Mouse (Mus musculus) lung, embryonic 15.5 days (tissue): ENCODE results near the gene Jak1. TPM values are rescaled to one million over a fixed set of nuclear protein-coding genes. Genes with fewer than 3 reads are reported as not detected.
"Not testable (repeated sequence)": the region's sequence is repeated elsewhere in the genome, so short reads cannot be mapped to it uniquely, and the experiment has no call there.

Source experiments
- ATAC-seq: fragments of 200-750 bp; cut with Nextera tagmentation; 2 replicates; pipeline ENCODE4 v1.8.0; 2017; ENCODE audit warnings: moderate number of reproducible peaks, borderline replicate concordance; ENCODE audit not compliant: low FRiP score, low TSS enrichment; ENCODE audit errors: extremely low read depth
- H3K27ac ChIP-seq: fragments of 300-500 bp; sonication (generic); 2 replicates; pipeline ENCODE4 v1.5.1; 2015; ENCODE audit warnings: moderate library complexity, mild to moderate bottlenecking, inconsistent platforms
- H3K27me3 ChIP-seq: fragments of 300-500 bp; sonication (generic); 2 replicates; pipeline ENCODE4 v1.6.1; 2015; ENCODE audit warnings: inconsistent platforms
- H3K36me3 ChIP-seq: fragments of 300-500 bp; sonication (generic); 2 replicates; pipeline ENCODE4 v1.6.1; 2015; ENCODE audit warnings: inconsistent platforms
- H3K4me1 ChIP-seq: fragments of 300-500 bp; sonication (generic); 2 replicates; pipeline ENCODE4 v1.6.1; 2015; ENCODE audit warnings: inconsistent platforms
- H3K4me2 ChIP-seq: fragments of 300-500 bp; sonication (generic); 2 replicates; pipeline ENCODE4 v1.6.1; 2015; ENCODE audit warnings: inconsistent platforms, mild to moderate bottlenecking, moderate library complexity
- H3K4me3 ChIP-seq: fragments of 300-500 bp; sonication (generic); 2 replicates; pipeline ENCODE4 v1.5.1; 2015; ENCODE audit warnings: mild to moderate bottlenecking, inconsistent platforms
- H3K9ac ChIP-seq: fragments of 300-500 bp; sonication (generic); 2 replicates; pipeline ENCODE4 v1.6.1; 2015; ENCODE audit warnings: inconsistent platforms
- H3K9me3 ChIP-seq: fragments of 300-500 bp; sonication (generic); 2 replicates; pipeline ENCODE4 v1.6.1; 2016; ENCODE audit warnings: inconsistent platforms
- WGBS: fragments of 180-500 bp; shearing (Covaris S2); methylation state at CpG from one replicate; pipeline ENCODE4 v1.1.7; 2015; 5-methylcytosine and 5-hydroxymethylcytosine counted together
- polyA plus RNA-seq: library from polyadenylated mRNA; unstranded; fragments of >200 nt; fragmentation: Nextera tagmentation; extraction: Ambion mirVana; gene quantifications from 2 replicates; pipeline ENCODE4 v1.2.1, GENCODE M21; 2015

Gene Jak1
- polyA plus RNA-seq, 1 experiment from 2014 or later: 84.6 TPM

DNA sequence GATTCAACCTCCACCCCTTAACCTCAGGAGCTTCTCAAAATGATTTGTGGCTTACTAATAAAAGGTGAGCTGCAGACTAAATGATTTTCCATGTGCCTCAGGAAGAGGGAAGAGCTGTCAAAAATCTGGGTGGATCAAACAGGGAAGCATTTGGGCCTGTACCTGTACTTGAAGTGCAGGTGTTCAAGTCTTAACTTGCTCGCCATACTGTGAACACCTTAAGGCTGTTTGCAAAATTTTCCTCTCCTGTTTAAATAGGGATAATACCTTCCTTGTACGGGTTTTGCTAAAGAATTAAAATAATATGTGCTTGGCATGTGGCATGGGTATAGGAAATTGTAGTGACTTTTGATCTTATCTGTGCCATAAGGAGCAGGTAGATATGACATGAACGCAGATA lies 5.7 kb upstream of the Jak1 start:
- Histone ChIP-seq H3K4me1 (no peaks in the 10 kb centered on the region), H3K27ac (no peak overlapping the region), H3K9me3 (no peaks in the 10 kb centered on the region), H3K9ac (no peak overlapping the region), H3K27me3 (no peaks in the 10 kb centered on the region), H3K4me3 (no peak overlapping the region), H3K4me2 (no peak overlapping the region), H3K36me3 (no peaks in the 10 kb centered on the region)
- ATAC-seq: no peak
- 79% methylated on average over 3 of the region's 3 CpGs for WGBS

DNA sequence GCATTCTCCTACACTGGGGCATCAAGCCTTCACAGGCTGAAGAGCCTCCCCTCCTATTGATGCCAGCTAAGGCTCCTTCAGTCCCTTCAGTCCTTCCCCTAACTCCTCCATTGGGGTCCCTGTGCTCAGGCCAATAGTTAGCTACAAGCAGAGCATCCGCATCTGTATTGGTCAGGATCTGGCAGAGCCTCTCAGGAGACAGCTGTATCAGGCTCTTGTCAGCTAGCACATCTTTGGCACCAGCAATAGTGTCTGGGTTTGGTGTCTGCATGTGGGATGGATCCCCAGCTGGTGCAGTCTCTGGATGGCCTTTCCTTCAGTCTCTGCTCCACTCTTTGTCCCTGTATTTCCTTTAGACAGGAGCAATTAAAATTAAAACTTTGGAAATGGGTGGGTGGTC lies 3.4 kb upstream of the Jak1 start:
- WGBS: 44% methylated on average over 1 of the region's 1 CpGs
- H3K4me1 ChIP-seq: not testable (repeated sequence)

DNA sequence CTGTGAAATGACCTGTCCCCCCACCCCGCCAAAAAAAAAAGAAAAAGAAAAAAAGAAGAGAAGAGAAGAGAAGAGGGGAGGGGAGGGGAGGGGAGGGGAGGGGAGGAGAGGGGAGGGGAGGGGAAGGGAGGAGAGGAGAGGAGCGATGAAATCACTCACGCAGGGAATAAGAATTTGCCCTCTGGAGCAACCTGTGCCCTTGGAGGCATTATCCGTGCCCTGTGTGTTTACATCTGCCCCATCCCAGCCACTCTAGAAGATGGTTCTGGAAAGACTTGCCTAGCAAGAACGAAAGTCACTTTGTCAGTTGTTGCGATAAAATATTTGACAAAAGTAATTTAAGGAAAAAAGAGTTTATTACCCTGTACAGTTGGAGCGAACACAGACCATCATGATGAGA lies 441 bp upstream of the Jak1 start:
- Histone ChIP-seq H3K36me3 (no peaks in the 10 kb centered on the region), H3K9ac (no peak overlapping the region), H3K4me2 (peak overlapping the region; percentile 76), H3K9me3 (no peaks in the 10 kb centered on the region), H3K4me3 (peak overlapping the region; percentile 70), H3K27me3 (no peaks in the 10 kb centered on the region), H3K4me1 (0 out of 2 replicates have a peak, but pooled peaks cover 12% of the 10 kb centered on the region), H3K27ac (no peak overlapping the region)
- ATAC-seq: no peak
- WGBS: 24% methylated on average over 6 of the region's 7 CpGs

More for the DNA sequence above, 3.4 kb upstream of the Jak1 start:
- H3K9ac ChIP-seq, H3K36me3 ChIP-seq, H3K4me3 ChIP-seq, H3K4me2 ChIP-seq, H3K9me3 ChIP-seq, H3K27me3 ChIP-seq, H3K27ac ChIP-seq, ATAC-seq: not testable (repeated sequence)

DNA sequence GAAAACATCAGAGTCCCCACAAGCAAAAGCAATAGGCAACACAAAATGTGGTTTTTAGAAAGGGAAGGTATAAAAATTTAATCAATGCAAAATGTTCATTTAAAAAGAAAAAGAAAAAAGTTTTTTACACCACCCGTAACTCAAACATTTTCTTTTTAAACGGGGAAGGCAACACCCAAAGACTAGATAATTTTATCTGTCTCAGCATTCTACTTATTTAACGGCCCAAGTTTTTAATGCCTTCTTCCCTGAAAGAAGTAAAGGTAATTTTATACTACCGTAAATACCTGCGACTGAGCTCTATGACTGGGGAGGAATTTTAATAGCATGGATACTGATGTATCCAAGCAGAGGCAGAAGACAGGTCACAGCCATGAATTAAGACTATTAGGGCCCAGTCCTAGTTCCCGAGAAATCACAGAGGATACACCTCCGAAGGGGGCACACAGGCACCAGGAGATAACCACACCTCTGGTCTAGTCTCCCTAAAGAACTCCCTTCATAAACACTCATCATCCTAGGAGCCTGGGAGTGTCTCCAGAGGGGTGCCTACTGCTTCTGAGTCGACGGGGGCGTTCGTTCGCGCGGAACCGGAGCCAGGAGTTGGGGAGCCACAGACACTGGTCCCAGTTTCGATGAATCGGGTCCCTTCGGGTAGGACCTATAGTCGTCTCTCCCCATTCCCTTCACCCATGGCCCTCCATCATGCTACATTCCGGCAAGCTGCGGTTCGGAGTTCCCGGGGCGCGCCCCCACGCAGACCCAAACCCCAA lies 928 bp downstream of the Jak1 start:
- peak; percentile 24; the same call in 1 of the 2 replicates for ATAC-seq

DNA sequence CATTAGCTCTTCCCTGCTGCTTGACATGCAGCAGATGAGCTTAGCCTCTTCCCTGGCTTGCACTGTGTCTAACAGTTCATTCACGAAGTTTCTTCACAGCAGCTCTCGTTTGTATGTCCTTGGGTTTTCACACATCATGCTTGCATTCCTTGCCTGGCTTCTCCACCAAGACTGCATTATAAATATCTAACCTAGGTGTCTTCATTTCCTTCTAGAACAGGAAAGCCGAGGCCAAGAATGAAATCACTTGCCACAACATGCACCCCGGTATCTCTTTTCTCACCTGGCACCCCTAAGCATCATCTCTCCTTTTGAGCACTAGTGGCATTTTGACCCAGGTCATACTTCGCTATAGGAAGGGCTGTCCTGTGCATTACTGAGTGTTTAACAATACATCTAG lies 3.5 kb downstream of the Jak1 start:
- Histone ChIP-seq H3K4me2 (no peak overlapping the region), H3K36me3 (no peaks in the 10 kb centered on the region), H3K4me3 (no peak overlapping the region), H3K9me3 (no peaks in the 10 kb centered on the region), H3K27me3 (no peaks in the 10 kb centered on the region), H3K4me1 (peaks cover 15% of the 10 kb centered on the region; the same call in 1 of the 2 replicates), H3K27ac (no peak overlapping the region), H3K9ac (no peak overlapping the region)
- no peak for ATAC-seq
- 76% methylated on average over 5 of the region's 5 CpGs for WGBS

More for the DNA sequence above, 928 bp downstream of the Jak1 start:
- Histone ChIP-seq H3K4me1 (0 out of 2 replicates have a peak, but pooled peaks cover 12% of the 10 kb centered on the region), H3K9ac (peak overlapping the region; percentile 74), H3K9me3 (no peaks in the 10 kb centered on the region), H3K4me2 (peak overlapping the region; percentile 76), H3K36me3 (no peaks in the 10 kb centered on the region), H3K27me3 (no peaks in the 10 kb centered on the region), H3K4me3 (peak overlapping the region; percentile 70), H3K27ac (peak overlapping the region; percentile 87; the same call in 1 of the 2 replicates)
- 7% methylated on average over 26 of the region's 26 CpGs for WGBS

DNA sequence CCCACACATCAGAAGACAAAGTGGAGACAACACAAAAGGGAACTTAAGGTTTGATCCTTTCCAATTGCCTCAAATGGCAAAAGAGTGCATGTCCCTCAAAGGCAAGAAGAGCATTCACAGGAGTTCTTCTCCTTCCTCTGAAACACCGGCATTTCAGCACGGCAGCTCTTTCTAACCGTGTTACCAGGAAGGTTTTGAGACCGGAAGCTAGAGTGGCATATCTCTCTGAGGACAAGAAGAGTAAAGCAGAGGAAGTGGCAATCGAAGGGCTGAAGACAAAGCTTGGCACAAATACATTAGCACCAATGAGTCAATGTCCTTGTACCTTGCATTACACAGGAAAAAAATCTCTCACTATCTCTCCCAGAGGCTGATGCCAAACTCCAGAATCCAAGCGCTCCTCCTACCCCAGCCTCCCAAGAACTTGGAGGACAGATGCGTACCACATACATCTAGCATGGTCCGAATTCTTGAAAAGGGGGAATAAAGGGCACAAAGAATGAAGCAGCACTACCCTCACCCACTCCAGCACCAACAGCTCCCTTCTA lies 4.3 kb downstream of the Jak1 start:
- 77% methylated on average over 8 of the region's 8 CpGs for WGBS
- H3K4me3 ChIP-seq: no peak overlapping the region
- no peak for ATAC-seq
- no peaks in the 10 kb centered on the region for H3K36me3 ChIP-seq
- no peaks in the 10 kb centered on the region for H3K27me3 ChIP-seq
- H3K9me3 ChIP-seq: no peaks in the 10 kb centered on the region
- H3K4me1 ChIP-seq: peaks cover 15% of the 10 kb centered on the region; the same call in 1 of the 2 replicates
- no peak overlapping the region for H3K9ac ChIP-seq
- no peak overlapping the region for H3K27ac ChIP-seq
- no peak overlapping the region for H3K4me2 ChIP-seq

DNA sequence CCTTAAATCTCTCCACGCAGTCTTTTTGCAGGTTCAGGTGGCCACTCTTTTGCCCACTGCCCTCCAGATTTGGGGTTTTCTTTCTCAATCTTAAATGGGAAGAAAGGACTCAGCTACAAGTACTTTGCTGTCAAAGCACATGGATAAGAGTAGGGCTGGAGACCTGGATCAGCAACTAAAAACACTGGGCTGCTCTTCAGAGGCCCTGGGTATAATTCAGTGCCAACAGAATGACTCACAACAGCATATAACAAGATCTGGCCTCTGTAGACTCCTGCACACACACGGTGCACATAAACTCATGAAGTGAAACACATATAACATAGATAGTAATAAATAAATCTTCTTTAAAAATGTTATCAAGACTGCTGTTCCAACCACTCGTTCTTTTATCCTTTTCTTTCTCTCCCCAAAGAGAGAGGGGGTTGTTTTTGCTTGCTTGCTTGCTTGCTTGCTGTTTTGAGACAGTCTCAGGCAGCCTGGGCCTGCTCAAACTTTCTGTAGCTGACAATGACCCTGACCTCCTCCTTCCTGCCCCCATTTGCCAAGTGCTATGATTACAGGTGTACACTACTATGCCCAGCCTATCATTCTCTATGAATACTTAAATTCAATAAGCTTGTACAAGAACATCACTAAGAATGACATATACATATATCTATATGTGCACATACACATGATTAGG lies 8.4 kb downstream of the Jak1 start:
- Histone ChIP-seq H3K9me3 (no peaks in the 10 kb centered on the region), H3K4me3 (no peak overlapping the region), H3K9ac (no peak overlapping the region), H3K4me1 (peaks cover 26% of the 10 kb centered on the region), H3K27me3 (no peaks in the 10 kb centered on the region), H3K4me2 (no peak overlapping the region), H3K27ac (no peak overlapping the region), H3K36me3 (no peaks in the 10 kb centered on the region)
- ATAC-seq: no peak
- WGBS: 66% methylated on average over 3 of the region's 3 CpGs

DNA sequence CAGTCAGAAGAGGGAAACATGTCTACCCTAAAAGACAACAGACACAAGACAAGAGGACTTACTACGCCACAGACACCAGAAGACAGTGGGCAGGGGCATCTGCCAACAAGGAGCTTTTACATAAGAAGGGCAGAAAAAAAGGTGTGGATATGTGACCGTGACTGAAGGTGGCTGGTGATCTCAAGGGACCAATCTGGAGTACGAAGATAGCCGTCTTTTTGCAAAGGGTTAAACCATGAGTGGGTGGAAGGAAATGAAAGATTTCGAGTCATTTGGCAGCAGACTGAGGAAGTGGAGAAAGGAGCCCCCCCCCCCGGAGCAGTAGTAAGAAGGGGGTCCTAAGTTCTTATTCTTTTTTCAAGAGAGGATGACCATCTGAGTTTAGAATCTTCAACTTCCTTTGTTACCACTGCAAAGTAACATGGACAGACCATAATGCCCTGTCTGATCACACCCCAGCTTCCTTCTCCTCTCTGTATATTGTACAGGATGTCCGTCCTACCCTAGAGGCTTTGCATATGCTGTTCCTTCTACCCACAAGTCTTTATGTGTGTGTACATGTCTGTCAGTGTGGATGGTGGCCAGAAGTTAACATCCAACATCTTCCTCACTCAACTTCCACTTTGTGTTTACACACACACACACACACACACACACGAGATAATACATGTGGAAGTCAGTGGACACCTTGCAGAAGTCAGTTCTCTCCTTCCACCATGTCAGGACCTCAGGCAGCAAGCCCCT lies 10.3 kb downstream of the Jak1 start:
- H3K36me3 ChIP-seq: no peaks in the 10 kb centered on the region
- H3K9me3 ChIP-seq: no peaks in the 10 kb centered on the region
- no peak overlapping the region for H3K4me2 ChIP-seq
- peaks cover 22% of the 10 kb centered on the region for H3K4me1 ChIP-seq
- no peaks in the 10 kb centered on the region for H3K27me3 ChIP-seq
- H3K4me3 ChIP-seq: no peak overlapping the region
- no peak overlapping the region for H3K27ac ChIP-seq
- ATAC-seq: no peak
- no peak overlapping the region for H3K9ac ChIP-seq
- WGBS: 52% methylated on average over 8 of the region's 8 CpGs

DNA sequence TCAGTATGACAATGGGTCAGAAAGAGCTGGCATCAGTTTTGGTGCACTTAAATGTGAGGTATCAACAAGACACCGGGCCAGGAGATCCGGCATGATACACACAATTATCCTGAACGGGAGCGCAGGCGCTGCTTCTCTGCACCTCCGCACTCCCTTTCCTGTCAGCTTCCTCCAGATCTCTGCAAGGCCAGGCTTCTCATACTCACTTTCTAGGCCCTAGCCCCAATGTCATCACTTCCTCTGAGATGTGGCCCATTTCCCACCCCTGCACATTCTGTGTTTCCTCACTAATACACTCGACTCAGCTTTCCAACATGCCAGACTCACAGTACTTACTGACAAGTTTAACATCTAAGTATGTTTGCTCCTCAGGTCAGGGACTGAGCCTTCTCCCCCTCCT lies 11.1 kb downstream of the Jak1 start:
- H3K9me3 ChIP-seq: no peaks in the 10 kb centered on the region
- WGBS: 60% methylated on average over 7 of the region's 7 CpGs
- no peaks in the 10 kb centered on the region for H3K27me3 ChIP-seq
- H3K27ac ChIP-seq: no peak overlapping the region
- H3K9ac ChIP-seq: no peak overlapping the region
- no peak for ATAC-seq
- H3K4me3 ChIP-seq: no peak overlapping the region
- H3K4me1 ChIP-seq: peaks cover 22% of the 10 kb centered on the region
- H3K36me3 ChIP-seq: no peaks in the 10 kb centered on the region
- H3K4me2 ChIP-seq: no peak overlapping the region

DNA sequence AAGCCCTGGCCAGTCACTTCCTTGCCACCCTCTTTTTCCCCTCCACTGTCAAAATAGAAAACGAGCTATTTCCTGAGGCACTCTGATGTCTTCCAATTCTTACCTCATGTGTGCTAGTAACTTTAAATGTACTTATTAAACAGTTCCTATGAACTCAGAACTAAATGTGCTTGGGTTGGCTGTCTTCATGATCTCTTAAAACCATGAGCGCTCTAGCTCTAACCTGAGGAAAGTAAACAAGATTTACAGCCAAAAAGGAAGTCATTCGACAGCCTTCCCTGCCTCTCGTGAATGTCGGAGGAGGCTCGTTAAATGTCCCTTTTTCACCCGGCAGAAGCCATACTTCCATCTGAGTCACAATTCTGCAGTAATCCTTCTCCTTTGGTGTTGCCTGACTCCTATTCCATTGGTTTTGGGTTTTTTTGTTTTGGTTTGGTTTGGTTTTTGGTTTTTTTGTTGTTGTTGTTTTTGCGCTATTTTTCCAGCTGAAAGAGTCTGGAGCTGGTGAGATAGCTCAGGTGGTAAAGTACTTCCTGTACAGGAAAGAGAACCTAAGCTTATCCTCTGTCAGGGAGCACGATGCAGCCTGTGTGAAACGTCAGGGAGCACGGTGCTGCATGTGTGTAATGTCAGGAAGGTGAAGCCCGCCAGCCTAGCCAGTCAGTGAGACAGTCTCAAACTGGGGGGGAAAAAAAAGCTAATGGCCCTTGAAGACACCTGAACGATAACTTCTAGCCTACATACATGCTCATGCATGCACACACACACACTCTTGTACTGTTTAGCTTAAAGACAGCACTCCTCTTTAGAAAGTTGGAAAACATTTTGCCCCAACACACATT lies 12.1 kb downstream of the Jak1 start:
- H3K9me3 ChIP-seq: no peaks in the 10 kb centered on the region
- peaks cover 22% of the 10 kb centered on the region for H3K4me1 ChIP-seq
- H3K27me3 ChIP-seq: no peaks in the 10 kb centered on the region
- no peak for ATAC-seq
- WGBS: 56% methylated on average over 13 of the region's 13 CpGs
- H3K27ac ChIP-seq: no peak overlapping the region
- H3K4me3 ChIP-seq: no peak overlapping the region
- no peaks in the 10 kb centered on the region for H3K36me3 ChIP-seq
- no peak overlapping the region for H3K4me2 ChIP-seq
- no peak overlapping the region for H3K9ac ChIP-seq

DNA sequence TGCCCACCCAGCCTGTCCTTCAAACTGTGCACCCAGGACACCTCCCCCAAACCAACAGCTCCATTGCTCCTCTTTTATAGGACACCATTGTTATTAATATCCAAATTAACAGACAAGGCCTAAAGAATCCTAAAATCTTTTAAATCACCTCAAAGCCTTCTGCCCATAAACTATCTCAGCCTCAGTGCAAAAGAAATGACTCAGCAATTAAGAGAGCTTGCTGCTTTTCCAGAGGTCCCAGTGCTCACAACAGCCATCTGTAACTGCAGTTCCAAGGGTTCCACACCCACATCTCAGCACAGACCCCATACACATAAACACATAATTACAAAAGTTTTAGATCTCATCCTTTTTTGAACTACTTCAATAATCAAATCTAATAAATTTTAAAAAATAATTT lies 13.1 kb downstream of the Jak1 start:
- no peaks in the 10 kb centered on the region for H3K9me3 ChIP-seq
- H3K4me1 ChIP-seq: peaks cover 20% of the 10 kb centered on the region
- H3K4me3 ChIP-seq: no peak overlapping the region
- no peak for ATAC-seq
- H3K4me2 ChIP-seq: no peak overlapping the region
- no peak overlapping the region for H3K9ac ChIP-seq
- H3K27me3 ChIP-seq: no peaks in the 10 kb centered on the region
- H3K36me3 ChIP-seq: no peaks in the 10 kb centered on the region
- no peak overlapping the region for H3K27ac ChIP-seq
